Mouse (Mus musculus) left cerebral cortex, adult 11 months (tissue): ENCODE results near the gene Med19.
"Not testable (repeated sequence)": the region's sequence is repeated elsewhere in the genome, so short reads cannot be mapped to it uniquely, and the experiment has no call there.

ENCODE experiments used
- DNase-seq: peaks from one replicate; pipeline ENCODE4 v3.0.0; 2022; ENCODE audit warnings: low spot score

The Med19 gene

GRCm38 (mm10) chr2:84669828-84670568 is 8.2 kb upstream of the Med19 start:
- DNase-seq, result no peak

- peak; percentile 75 for DNase-seq
These were observed 7.7 kb upstream of the Med19 start, which contains the start of gene Selenoh for GRCm38 (mm10) chr2:84670569-84670933. Gene Selenoh (minus strand): TSS chr2:84670770.

GRCm38 (mm10) chr2:84671535-84671934 is 6.7 kb upstream of the Med19 start:
- DNase-seq, result not testable (repeated sequence)

- DNase-seq, result no peak
These were observed 783 bp upstream of the Med19 start for GRCm38 (mm10) chr2:84677270-84677967.

- DNase-seq, result no peak
These were observed 814 bp downstream of the Med19 start, which contains the start of gene Tmx2 for GRCm38 (mm10) chr2:84679016-84679415. Gene Tmx2 (minus strand): TSS chr2:84679140.

- DNase-seq, result no peak
These were observed 4.5 kb downstream of the Med19 start for GRCm38 (mm10) chr2:84682605-84683183.

- DNase-seq, result no peak
These were observed 10.1 kb downstream of the Med19 start for GRCm38 (mm10) chr2:84688080-84688844.

GRCm38 (mm10) chr2:84690050-84690449 is 11.8 kb downstream of the Med19 start:
- DNase-seq, result no peak

GRCm38 (mm10) chr2:84695007-84695695 is 16.9 kb downstream of the Med19 start:
- DNase-seq, result no peak

GRCm38 (mm10) chr2:84703497-84703896 is 25.3 kb downstream of the Med19 start:
- DNase-seq, result no peak

- DNase-seq, result no peak
These were observed 26.1 kb downstream of the Med19 start for GRCm38 (mm10) chr2:84704329-84704728.

GRCm38 (mm10) chr2:84705295-84705694 is 27.1 kb downstream of the Med19 start:
- no peak for DNase-seq

GRCm38 (mm10) chr2:84707523-84707922 is 29.3 kb downstream of the Med19 start:
- no peak for DNase-seq

GRCm38 (mm10) chr2:84711898-84712297 is 33.7 kb downstream of the Med19 start:
- no peak for DNase-seq

- no peak for DNase-seq
These were observed 36.2 kb downstream of the Med19 start for GRCm38 (mm10) chr2:84714422-84714810.

GRCm38 (mm10) chr2:84714811-84715561 is 36.8 kb downstream of the Med19 start, which contains the start of gene Zdhhc5:
Gene Zdhhc5 (minus strand): TSS chr2:84715180.
- peak; percentile 97 for DNase-seq

- peak; percentile 92 for DNase-seq
These were observed 37.6 kb downstream of the Med19 start for GRCm38 (mm10) chr2:84715562-84716361.

GRCm38 (mm10) chr2:84716423-84717355 is 38.5 kb downstream of the Med19 start:
- DNase-seq, result no peak

GRCm38 (mm10) chr2:84717357-84717756 is 39.2 kb downstream of the Med19 start:
- DNase-seq, result no peak
